Mouse (Mus musculus) CH12.LX (cell line): ENCODE data around the gene Tekt3. TPM values are rescaled to one million over a fixed set of nuclear protein-coding genes. Genes with fewer than 3 reads are reported as not detected.
A peak's percentile ranks its signal among the peaks of the same experiment; 100 is the strongest.

Experiments used
- DNase-seq: peaks from one replicate; pipeline ENCODE4 v3.0.0-alpha.2; 2013; ENCODE audit errors: extremely low read depth
- H3K27ac ChIP-seq: 2 replicates; pipeline ENCODE4 v1.5.1; 2012; ENCODE audit warnings: low read depth, mild to moderate bottlenecking, control low read depth, moderate library complexity; ENCODE audit not compliant: insufficient read depth
- H3K27me3 ChIP-seq: replicated peaks from 2 replicates; pipeline ENCODE3; 2012; ENCODE audit warnings: inconsistent platforms
- H3K36me3 ChIP-seq, 2 experiments: replicated peaks in 1 of 2; 2 replicates each; pipeline versions ENCODE3 to v1.6.1; 2012; ENCODE audit warnings: inconsistent platforms in 1 of 2, low read length in 1 of 2, mild to moderate bottlenecking in 1 of 2, mixed read lengths in 1 of 2, moderate library complexity in 1 of 2; ENCODE audit not compliant: control insufficient read depth in 1 of 2, insufficient read depth in 1 of 2
- H3K4me1 ChIP-seq, 2 experiments: 2 replicates each; pipeline ENCODE4 v1.6.1; 2012; ENCODE audit warnings: inconsistent platforms in 1 of 2, moderate library complexity in 1 of 2; ENCODE audit not compliant: insufficient read depth in 2 of 2, control insufficient read depth in 1 of 2
- H3K4me2 ChIP-seq: 2 replicates; pipeline ENCODE4 v1.6.1; 2012; ENCODE audit warnings: low read depth, mild to moderate bottlenecking, control low read depth; ENCODE audit not compliant: poor library complexity, insufficient read depth, severe bottlenecking
- H3K4me3 ChIP-seq, 3 experiments: fragments of 150-350 bp in 1 of 3; sonication (generic) in 1 of 3; replicated peaks in 1 of 3; 2 replicates each; pipeline versions ENCODE3 to v1.5.1; 2011 to 2012; ENCODE audit warnings: low read depth in 2 of 3, low read length in 2 of 3, mild to moderate bottlenecking in 2 of 3, moderate library complexity in 2 of 3, control low read depth in 1 of 3, improper control_type of control experiment in 1 of 3, inconsistent platforms in 1 of 3, mixed read lengths in 1 of 3; ENCODE audit not compliant: poor library complexity in 1 of 3
- H3K79me2 ChIP-seq: replicated peaks from 2 replicates; pipeline ENCODE4 v1.6.1; 2012; ENCODE audit warnings: mild to moderate bottlenecking, moderate library complexity; ENCODE audit not compliant: control insufficient read depth, poor library complexity, insufficient read depth, severe bottlenecking; ENCODE audit errors: extremely low read depth
- H3K9ac ChIP-seq: 2 replicates; pipeline ENCODE4 v1.6.1; 2012; ENCODE audit warnings: low read depth, mild to moderate bottlenecking, control low read depth, moderate library complexity; ENCODE audit not compliant: insufficient read depth
- H3K9me3 ChIP-seq: replicated peaks from 2 replicates; pipeline ENCODE3; 2012; ENCODE audit warnings: low read length, inconsistent platforms, mixed read lengths
- BHLHE40 ChIP-seq: IDR thresholded peaks from 2 replicates; pipeline ENCODE4 v1.6.1; 2011; ENCODE audit warnings: mild to moderate bottlenecking, low read depth, low read length, improper control_type of control experiment
- CHD1 ChIP-seq: IDR thresholded peaks from 2 replicates; pipeline ENCODE4 v1.6.1; 2012; ENCODE audit warnings: low read depth, low read length, improper control_type of control experiment, inconsistent platforms
- CHD2 ChIP-seq: IDR thresholded peaks from 2 replicates; pipeline ENCODE4 v1.6.1; 2011; ENCODE audit warnings: low read length, improper control_type of control experiment
- CTCF ChIP-seq, 2 experiments: IDR thresholded peaks in 1 of 2; conservative IDR thresholded peaks in 1 of 2; 2 replicates each; pipeline ENCODE4 v1.5.1; 2011 to 2012; ENCODE audit warnings: low read depth in 2 of 2, low read length in 2 of 2, improper control_type of control experiment in 1 of 2, inconsistent platforms in 1 of 2, mild to moderate bottlenecking in 1 of 2, moderate library complexity in 1 of 2
- ETS1 ChIP-seq: conservative IDR thresholded peaks from 2 replicates; pipeline ENCODE4 v1.6.1; 2012; ENCODE audit warnings: low read depth, mild to moderate bottlenecking, inconsistent platforms, low read length, improper control_type of control experiment, moderate library complexity
- GABPA ChIP-seq: IDR thresholded peaks from 2 replicates; pipeline ENCODE4 v1.6.1; 2012; ENCODE audit warnings: low read depth, low read length, improper control_type of control experiment, inconsistent platforms; ENCODE audit not compliant: insufficient replicate concordance
- HCFC1 ChIP-seq: IDR thresholded peaks from 2 replicates; pipeline ENCODE4 v1.6.1; 2012; ENCODE audit warnings: low read depth, mild to moderate bottlenecking, inconsistent platforms, low read length, improper control_type of control experiment
- IRF4 ChIP-seq: IDR thresholded peaks from 2 replicates; pipeline ENCODE4 v1.6.1; 2014; ENCODE audit warnings: low read depth, mild to moderate bottlenecking, inconsistent platforms, low read length, improper control_type of control experiment
- JUND ChIP-seq: conservative IDR thresholded peaks from 2 replicates; pipeline ENCODE4 v1.6.1; 2011; ENCODE audit warnings: low read depth, low read length, improper control_type of control experiment
- MAZ ChIP-seq: IDR thresholded peaks from 2 replicates; pipeline ENCODE4 v1.6.1; 2012; ENCODE audit warnings: low read depth, mild to moderate bottlenecking, inconsistent platforms, low read length, improper control_type of control experiment, moderate library complexity
- PAX5 ChIP-seq: IDR thresholded peaks from 2 replicates; pipeline ENCODE4 v1.6.1; 2012; ENCODE audit warnings: low read length, inconsistent platforms, mixed read lengths
- RAD21 ChIP-seq: IDR thresholded peaks from 2 replicates; pipeline ENCODE4 v1.6.1; 2011; ENCODE audit warnings: low read depth, mild to moderate bottlenecking, low read length, improper control_type of control experiment, moderate library complexity
- RCOR1 ChIP-seq: conservative IDR thresholded peaks from 2 replicates; pipeline ENCODE4 v1.6.1; 2012; ENCODE audit warnings: low read depth, mild to moderate bottlenecking, inconsistent platforms, low read length, improper control_type of control experiment
- SIN3A ChIP-seq: IDR thresholded peaks from 2 replicates; pipeline ENCODE4 v1.6.1; 2012; ENCODE audit warnings: low read length, improper control_type of control experiment, inconsistent platforms
- UBTF ChIP-seq: IDR thresholded peaks from 2 replicates; pipeline ENCODE4 v1.6.1; 2012; ENCODE audit warnings: low read depth, mild to moderate bottlenecking, inconsistent platforms, low read length, improper control_type of control experiment, moderate library complexity
- ZKSCAN1 ChIP-seq: IDR thresholded peaks from 2 replicates; pipeline ENCODE4 v1.6.1; 2012; ENCODE audit warnings: low read depth, inconsistent platforms, low read length, improper control_type of control experiment, borderline replicate concordance
- ZMIZ1 ChIP-seq: IDR thresholded peaks from 2 replicates; pipeline ENCODE4 v1.6.1; 2012; ENCODE audit warnings: low read depth, mild to moderate bottlenecking, inconsistent platforms, low read length, improper control_type of control experiment
- ZNF384 ChIP-seq: IDR thresholded peaks from 2 replicates; pipeline ENCODE4 v1.6.1; 2012; ENCODE audit warnings: low read depth, low read length, improper control_type of control experiment, inconsistent platforms
- dilution Hi-C: fragments of 300-500 bp; cut with MboI; formaldehyde crosslinking; loops from 2 replicates; pipeline ENCODE4 v1.14.3; 2020; ENCODE audit warnings: low sequenced_read_pairs; ENCODE audit not compliant: extremely low pct_unique_long_range_greater_than_20kb, extremely low pct_ligation_motif_present
- in situ Hi-C: fragments of 300-500 bp; cut with MboI; formaldehyde crosslinking; loops from 3 replicates; pipeline ENCODE4 v1.14.3; 2019; ENCODE audit warnings: low sequenced_read_pairs, low pct_ligation_motif_present, low pct_unique_long_range_greater_than_20kb, mixed read lengths
- polyA plus RNA-seq: library from polyadenylated mRNA; unstranded; fragments of >175 nt; gene quantifications from 2 replicates; pipeline ENCODE4 v1.2.1, GENCODE M21; 2012; ENCODE audit warnings: low read depth; ENCODE audit not compliant: insufficient read length
- total RNA-seq, 2 experiments: library from RNA; depleted of rRNA; stranded (reverse); fragments of 300-350 nt in 1 of 2; fragments of >200 nt in 1 of 2; gene quantifications; 2 replicates each; pipeline ENCODE4 v1.2.3; 2012 to 2014

The Tekt3 gene
- total and polyA plus RNA-seq, 3 experiments = not detected

- Histone ChIP-seq H3K4me3 (no peak overlapping the region), H3K79me2 (no peaks in the 10 kb centered on the region), H3K9me3 (no peaks in the 10 kb centered on the region), H3K4me2 (no peak overlapping the region), H3K27me3 (no peaks in the 10 kb centered on the region), H3K27ac (no peak overlapping the region), H3K9ac (no peak overlapping the region), H3K36me3 (peaks cover 0 to 3% of the 10 kb centered on the region in 2 experiments), H3K4me1 (peaks cover 8 to 24% of the 10 kb centered on the region in 2 experiments)
- in situ Hi-C loops (no loop called here), dilution Hi-C loops (no loop called here)
- no peak for DNase-seq
- TF ChIP-seq CTCF (conservative IDR thresholded peaks at IDR 0.05 in 1 of 2, IDR thresholded peaks at IDR 0.05 in 1 of 2; ENCODE audit: low read depth in 2 of 2, low read length in 2 of 2) (no peak), BHLHE40 (peak; percentile 47; the same call in 1 of the 2 replicates)
- TF ChIP-seq, all 38 proteins: peak for 1
These were observed 5.9 kb upstream of the Tekt3 start for GRCm38 (mm10) chr11:63055596-63055995.

GRCm38 (mm10) chr11:63058375-63058952, 3.0 kb upstream of the Tekt3 start:
- DNase-seq = no peak
- Histone ChIP-seq H3K4me1 (peaks cover 5 to 17% of the 10 kb centered on the region in 2 experiments), H3K27ac (no peak overlapping the region)
- no peak for TF ChIP-seq IRF4
- no peak for TF ChIP-seq UBTF
- TF ChIP-seq, all 38 proteins: peak for 0
- Histone ChIP-seq H3K4me3 (no peak overlapping the region), H3K27me3 (no peaks in the 10 kb centered on the region), H3K9me3 (no peaks in the 10 kb centered on the region), H3K79me2 (no peaks in the 10 kb centered on the region), H3K4me2 (peak overlapping the region; percentile 33; the same call in 1 of the 2 replicates), H3K36me3 (peaks cover 0 to 3% of the 10 kb centered on the region in 2 experiments), H3K9ac (no peak overlapping the region)
- dilution Hi-C loops (no loop called here), in situ Hi-C loops (no loop called here)

- H3K4me1 ChIP-seq = peaks cover 5 to 17% of the 10 kb centered on the region in 2 experiments
- H3K9ac ChIP-seq = no peak overlapping the region
- DNase-seq = no peak
- H3K9me3 ChIP-seq = no peaks in the 10 kb centered on the region
- H3K4me3 ChIP-seq = no peak overlapping the region
- H3K79me2 ChIP-seq = no peaks in the 10 kb centered on the region
- TF ChIP-seq CTCF (conservative IDR thresholded peaks at IDR 0.05 in 1 of 2, IDR thresholded peaks at IDR 0.05 in 1 of 2; ENCODE audit: low read depth in 2 of 2, low read length in 2 of 2) (no peak), CHD1 (no peak), IRF4 (no peak), SIN3A (no peak), ZKSCAN1 (no peak), JUND (no peak), HCFC1 (no peak), MAZ (no peak), ETS1 (no peak), CHD2 (no peak), PAX5 (no peak), BHLHE40 (no peak), ZNF384 (no peak), ZMIZ1 (no peak), GABPA (no peak), RCOR1 (no peak), UBTF (no peak), RAD21 (no peak)
- TF ChIP-seq, all 38 proteins: peak for 0
- Histone ChIP-seq H3K36me3 (peaks cover 0 to 3% of the 10 kb centered on the region in 2 experiments), H3K4me2 (no peak overlapping the region), H3K27me3 (no peaks in the 10 kb centered on the region), H3K27ac (no peak overlapping the region)
- dilution Hi-C loops = no loop called here
- in situ Hi-C loops = no loop called here
These were observed 1.5 kb upstream of the Tekt3 start for GRCm38 (mm10) chr11:63059911-63060310.
